Mouse (Mus musculus) spleen, postnatal 4 days (tissue): ENCODE measurements around the gene Tmem54.
A peak's percentile ranks its signal among the peaks of the same experiment; 100 is the strongest.

Source experiments
- DNase-seq, 2 experiments: peaks; one replicate each; pipeline ENCODE4 v3.0.0; 2022; ENCODE audit warnings: low spot score in 2 of 2

The Tmem54 gene

DNA sequence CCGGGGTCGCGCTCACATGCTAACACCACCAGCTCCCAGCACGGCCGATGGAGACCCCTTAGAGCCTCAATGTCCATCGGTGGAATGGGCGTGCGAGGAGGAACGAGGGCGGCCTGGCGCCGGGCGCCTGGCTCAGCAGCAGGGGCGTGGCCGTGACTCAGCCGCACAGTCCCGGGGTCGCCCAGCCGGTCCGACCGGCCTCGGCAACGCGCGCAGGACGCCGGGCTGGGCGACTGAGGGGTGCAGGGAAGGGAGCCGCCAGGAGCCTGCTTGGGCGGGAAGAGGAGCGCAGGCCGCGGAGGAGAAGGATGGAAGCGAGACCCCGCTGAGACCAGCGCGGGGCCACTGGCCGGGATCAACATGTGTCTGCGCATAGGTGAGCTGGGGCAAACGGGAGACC is at the start of gene Tmem54:
TSS of gene Tmem54 (plus strand) at position 193 of the 400 bp plus-strand sequence.
- DNase-seq, result no peak

DNA sequence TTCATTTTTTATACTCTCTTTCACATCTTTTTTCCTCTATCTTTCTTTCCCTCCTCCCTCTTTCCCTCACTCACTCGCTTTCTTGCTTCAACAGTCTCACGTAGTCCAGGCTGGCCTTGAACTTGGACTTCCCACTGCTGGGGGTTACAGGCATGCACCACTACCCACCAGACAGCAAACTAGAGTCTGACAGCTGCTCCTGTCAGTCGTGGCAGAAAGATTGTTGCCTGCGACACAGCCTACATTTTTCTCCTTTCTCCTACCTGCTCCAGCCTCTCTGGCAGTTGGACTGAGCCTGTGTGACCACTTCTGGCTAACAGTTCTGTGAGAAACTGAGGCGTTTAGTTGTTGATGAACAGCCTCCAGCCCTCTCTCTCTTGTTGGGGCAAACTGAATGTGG is 49.8 kb upstream of the Tmem54 start:
- no peak for DNase-seq

DNA sequence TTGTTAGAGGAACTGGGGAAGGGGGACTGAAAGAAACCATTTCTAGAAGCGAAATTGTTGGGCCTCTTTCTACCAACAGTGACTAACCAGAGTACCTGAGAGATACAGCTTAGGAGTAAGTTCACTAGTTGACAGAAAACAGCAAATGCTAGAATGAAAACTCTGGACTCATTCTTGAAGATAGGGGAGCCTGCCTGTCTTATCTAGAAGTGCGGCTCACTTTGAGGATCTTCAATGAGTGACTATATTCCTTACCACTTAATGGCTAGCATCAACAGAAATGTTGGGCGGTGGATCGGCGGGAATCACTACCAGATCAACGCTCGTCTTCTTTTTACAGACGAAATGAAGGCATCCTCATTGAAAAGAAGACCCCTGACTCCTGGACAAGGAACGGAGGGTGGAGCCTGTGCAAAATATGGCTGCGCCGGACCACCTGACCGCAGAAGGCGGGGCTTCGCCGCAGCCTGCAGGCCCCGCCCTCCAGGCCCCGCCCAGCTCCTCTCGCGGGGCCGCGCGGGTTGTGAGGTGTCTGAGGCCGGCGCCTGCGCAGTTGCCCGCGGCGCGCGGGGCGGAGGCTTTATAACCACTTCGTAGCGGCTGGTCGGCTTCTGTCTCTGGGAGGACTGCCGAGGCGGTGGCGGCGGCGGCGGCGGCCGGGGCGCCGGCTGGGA is 47.7 kb upstream of the Tmem54 start:
- DNase-seq, result peak; percentile 98 to 99

DNA sequence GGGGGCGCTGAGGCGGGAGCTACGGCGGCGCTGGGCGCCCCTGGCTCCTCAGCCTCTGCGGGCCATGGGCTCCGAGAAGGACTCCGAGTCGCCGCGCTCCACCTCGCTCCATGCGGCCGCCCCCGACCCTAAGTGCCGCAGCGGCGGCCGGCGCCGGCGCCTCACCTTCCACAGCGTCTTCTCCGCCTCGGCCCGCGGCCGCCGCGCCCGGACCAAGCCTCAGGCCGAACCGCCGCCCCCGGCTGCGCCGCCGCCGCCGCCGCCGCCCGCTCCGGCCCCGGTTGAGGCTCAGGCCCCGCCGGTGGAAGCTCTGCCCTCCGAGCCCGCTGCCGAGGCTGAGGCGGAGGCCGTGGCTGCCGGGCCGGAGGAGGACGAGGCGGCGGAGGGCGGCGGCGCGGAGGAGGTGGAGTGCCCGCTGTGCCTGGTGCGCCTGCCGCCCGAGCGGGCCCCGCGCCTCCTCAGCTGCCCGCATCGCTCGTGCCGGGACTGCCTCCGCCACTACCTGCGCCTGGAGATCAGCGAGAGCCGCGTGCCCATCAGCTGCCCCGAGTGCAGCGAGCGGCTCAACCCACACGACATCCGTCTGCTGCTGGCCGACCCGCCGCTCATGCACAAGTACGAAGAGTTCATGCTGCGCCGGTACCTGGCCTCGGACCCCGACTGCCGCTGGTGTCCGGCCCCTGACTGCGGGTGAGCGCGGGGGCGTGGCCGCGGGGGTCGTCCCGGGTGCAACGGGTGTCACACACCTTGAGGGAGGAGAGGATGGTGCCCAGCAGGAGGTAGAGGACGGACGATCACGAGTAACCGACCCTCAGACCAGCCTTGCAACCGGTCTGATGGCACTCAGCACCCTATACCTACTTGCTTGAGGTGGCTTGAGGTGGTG is 46.9 kb upstream of the Tmem54 start, which contains the start of gene Rnf19b:
TSS of gene Rnf19b (plus strand) at position 65 of the 886 bp plus-strand sequence.
- peak; percentile 68 to 87 for DNase-seq

GRCm38 (mm10) chr4:129059125-129059551 is 46.2 kb upstream of the Tmem54 start:
- peak; percentile 39 to 73 for DNase-seq

DNA sequence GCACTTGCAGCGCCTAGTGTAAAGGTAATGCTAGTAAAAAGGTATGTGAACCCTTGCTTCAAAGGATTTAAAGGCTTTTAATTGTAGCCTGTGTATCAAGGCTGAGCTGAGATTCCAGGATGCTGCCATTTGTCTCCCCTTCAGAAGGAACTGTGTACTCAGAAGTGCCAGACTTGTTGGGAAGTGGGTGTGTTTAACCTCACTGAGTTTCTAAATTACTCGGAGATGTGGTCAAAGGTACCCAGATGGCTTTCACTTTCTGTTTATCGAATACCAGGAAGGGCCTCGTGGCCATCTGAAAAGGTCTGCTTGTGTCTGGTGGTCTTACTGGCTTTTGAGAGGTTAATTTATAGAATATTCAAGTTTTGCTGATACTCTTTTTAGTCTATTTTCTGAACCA is 45.4 kb upstream of the Tmem54 start:
- no peak for DNase-seq

- DNase-seq, result no peak
Observed at GRCm38 (mm10) chr4:129061486-129061885, 43.9 kb upstream of the Tmem54 start.

- DNase-seq, result no peak
Observed at GRCm38 (mm10) chr4:129062281-129063075, 42.9 kb upstream of the Tmem54 start.

- DNase-seq, result no peak
Observed at GRCm38 (mm10) chr4:129065688-129066236, 39.6 kb upstream of the Tmem54 start.

GRCm38 (mm10) chr4:129067638-129068415 is 37.5 kb upstream of the Tmem54 start:
- no peak for DNase-seq

DNA sequence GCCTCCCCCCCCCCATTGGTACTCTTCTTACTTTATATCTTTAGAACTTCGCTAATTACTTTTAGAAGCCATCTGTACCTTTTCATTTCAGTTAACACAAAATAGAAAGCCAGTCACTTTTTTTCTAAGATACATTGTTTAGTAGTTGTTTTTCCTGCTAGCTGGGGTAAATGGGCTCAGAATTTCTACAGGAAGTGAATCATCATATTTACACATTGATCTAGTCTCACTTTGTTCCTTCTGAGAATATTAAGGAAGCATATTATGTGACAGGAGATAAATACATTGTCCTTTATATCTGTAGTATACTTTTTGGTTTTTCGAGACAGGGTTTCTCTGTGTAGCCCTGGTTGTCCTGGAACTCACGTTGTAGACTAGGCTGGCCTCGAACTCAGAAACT is 36.5 kb upstream of the Tmem54 start:
- no peak for DNase-seq

- no peak for DNase-seq
Observed at GRCm38 (mm10) chr4:129079126-129079525, 26.2 kb upstream of the Tmem54 start.

DNA sequence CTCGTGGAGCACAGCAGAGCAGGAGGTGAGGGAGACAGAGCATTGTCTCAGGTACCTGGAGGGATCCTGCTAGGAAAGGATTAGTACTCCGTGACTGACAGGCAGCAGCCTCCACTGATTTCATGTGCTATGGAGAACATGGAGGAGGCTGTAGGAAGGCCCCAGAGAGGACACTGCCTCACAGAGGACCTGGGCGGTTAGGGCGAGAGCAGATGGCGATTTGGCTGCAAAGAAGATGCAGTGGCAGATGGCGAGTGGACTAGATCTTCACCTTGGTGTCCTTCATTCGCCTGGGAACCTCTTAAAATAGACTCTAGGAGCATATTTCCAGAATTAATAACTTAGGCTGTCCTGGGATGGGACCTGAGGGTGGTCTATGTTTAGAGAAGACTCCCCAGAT is 24.3 kb upstream of the Tmem54 start:
- no peak for DNase-seq

DNA sequence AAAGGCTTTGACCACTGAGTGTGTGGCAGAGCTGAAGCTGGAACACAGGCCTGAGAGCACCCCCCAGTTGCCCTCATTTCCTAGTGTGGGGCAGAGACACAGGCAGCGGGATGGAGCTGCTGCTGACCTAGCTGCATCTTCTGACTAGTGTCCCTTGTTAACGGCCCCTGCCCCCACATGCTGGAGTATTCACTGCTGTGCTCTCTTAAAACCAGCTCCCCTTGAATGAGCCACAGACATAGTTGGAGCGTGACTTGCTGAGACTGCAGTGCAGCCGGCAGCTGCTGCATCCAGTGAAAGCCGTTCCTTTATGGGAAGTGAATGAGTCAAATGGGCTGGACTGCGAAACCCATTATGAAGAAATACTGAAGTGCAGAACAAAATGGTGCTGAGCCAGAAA is 23.8 kb upstream of the Tmem54 start:
- no peak for DNase-seq

DNA sequence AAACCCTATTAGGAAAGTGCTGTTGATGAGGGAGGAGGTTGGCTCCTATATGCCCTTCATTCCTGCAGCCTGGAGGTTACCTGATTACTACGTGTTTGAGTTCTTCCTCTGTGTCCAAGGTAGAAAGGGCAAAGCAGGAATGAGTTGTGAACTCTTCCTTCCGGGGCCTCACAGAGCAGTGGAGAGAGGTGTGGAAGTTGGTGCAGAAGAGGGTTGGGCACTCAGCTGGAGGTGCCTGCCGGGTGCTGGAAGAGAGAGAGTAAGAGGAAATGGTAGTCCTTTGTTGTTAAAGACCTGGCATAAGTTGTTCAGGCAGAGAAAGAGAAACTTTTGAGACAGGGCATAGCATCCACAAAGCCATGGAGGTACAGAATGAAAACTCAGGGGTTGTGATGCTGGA is 23.4 kb upstream of the Tmem54 start:
- no peak for DNase-seq

DNA sequence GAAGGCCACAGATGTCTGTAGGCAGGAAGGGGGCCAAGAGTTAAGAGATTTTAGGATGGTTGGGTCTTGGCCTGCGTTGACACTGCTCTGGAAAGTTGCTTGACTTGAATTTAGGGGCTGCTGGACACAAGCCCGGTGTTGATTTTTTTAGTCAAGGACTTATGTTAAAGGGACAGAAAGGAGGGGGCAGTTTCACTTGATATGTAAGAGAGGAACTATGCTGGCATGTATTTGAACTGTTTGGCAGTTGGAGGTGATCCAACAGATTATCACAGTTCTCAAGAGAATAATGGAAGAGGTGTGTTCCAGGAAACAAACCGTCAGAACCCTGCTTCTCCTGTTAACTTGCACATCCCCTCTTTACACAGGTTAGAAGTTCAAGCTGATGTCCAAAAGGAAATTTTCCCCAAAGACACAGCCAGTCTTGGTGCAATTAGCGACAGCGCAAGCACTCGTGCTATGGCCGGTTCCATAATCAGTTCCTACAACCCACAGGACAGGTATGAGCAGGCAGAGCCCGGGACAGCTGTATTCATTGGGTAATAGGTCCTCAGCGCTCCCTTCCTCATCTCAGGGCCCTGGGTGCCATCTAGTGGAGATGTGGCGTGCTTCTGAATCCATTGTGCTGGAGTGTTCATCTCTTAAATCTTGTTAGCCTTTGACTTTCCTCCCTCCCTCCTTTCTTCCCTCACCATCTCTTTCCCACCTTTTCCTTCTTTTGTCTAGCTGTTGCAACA is 22.8 kb upstream of the Tmem54 start:
- peak; percentile 62 to 79 for DNase-seq

DNA sequence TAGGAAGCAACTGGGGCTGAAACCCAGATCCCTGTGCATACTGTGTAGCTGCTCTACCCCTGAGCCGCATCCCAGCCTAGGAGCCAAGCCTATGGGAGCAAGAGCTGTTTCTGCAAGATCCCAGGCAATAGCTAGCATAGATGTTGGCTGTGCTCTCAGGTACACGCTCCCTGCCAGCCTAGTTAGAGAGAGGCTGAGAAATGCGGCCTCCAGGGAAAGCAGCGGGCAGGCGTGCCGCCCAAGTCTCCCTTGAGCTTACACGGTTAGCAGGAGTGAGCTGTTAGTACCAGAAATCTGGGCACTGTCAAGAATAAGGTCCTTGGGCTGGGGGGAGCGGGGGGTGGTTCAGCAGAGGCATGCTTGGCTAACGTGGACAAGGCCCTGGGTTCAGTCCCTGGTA is 20.5 kb upstream of the Tmem54 start:
- DNase-seq, result no peak

- peak; percentile 56 to 88 for DNase-seq
Observed at GRCm38 (mm10) chr4:129086078-129086477, 19.3 kb upstream of the Tmem54 start.

DNA sequence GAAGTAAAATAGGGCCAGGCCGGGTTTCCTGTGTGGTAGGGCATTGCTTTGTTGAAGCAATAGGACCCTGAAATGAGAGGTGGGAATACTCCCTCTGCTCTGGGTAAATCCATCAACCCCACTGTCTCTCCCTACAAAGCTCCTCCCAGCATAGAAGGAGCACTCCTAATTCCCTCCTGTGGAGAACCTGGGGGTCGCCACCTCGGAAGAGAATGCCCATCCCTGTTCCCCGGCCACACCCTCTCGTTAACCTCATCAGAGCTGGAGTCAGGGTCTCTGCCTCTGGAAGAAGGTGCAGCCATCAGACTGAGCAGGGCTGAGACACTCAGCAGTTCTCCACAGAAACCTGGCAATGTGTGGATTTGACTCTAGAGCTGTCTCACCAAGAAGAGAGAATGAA is 17.5 kb upstream of the Tmem54 start:
- DNase-seq, result no peak

DNA sequence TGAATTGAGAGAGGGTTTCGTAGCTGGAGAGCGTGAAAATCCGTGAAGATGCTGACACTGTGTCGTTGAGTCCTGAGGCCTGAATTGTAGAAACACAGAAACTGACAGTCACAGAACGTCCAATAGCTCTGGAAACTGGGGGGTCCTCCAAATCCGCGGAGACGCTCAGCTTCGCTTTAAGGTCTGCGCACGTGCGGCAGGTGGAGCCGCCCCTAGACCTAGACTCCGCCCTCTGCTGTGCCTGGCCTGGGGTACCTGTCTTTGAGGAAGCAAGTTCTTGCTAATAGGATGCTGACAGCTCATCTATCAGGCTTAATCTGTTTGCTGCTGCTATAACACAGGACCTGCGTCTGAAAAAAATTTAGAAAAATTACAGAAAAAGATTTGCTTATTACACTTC is 10.1 kb upstream of the Tmem54 start:
- DNase-seq, result peak in 1 of 2 experiments; percentile 56
